Mouse (Mus musculus) kidney, postnatal 25 days (tissue): ENCODE results near the gene Gm10961.

Source experiments
- DNase-seq, 2 experiments: peaks; one replicate each; pipeline ENCODE4 v3.0.0; 2021; ENCODE audit warnings: mixed read lengths in 2 of 2

The Gm10961 gene

DNA sequence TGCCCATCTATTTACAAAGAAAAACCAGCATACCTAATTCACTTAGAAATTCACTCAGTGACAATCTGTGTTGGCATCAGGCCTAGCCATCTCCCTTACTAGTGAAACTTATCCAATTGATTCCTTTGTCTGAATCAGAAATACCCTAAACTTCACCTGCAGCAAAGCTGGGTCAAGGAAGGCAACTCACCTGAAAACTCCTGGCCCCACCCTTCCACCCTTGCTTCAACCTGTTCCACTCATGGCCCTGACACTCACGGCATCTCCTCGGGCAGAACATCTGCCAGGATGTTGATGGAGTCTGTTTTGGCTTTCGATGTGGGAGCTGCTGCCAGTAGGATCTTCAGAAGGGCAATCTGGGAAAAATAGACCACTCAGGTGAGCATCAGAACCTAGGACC, 13.3 kb upstream of the Gm10961 start:
- DNase-seq = no peak

DNA sequence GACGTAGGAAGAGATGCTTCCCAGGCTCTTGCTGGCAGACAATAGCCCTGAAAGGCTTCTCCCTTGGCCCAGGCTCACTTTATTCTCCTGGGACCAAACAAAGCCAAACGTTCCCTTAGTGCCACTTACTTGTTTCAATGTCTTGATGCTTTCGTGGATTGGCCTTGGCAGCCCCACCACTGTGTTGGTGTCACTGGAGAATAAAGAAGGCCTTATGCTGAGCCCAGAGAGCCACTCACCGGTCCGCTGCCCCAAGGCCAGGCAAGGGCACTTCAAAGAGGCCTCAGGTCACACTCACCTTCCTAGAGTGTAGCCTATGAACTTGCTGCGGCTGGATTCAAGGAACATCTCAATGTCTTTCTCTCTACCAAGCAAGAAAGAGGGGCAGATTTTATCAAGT, 11.2 kb upstream of the Gm10961 start:
- no peak for DNase-seq

DNA sequence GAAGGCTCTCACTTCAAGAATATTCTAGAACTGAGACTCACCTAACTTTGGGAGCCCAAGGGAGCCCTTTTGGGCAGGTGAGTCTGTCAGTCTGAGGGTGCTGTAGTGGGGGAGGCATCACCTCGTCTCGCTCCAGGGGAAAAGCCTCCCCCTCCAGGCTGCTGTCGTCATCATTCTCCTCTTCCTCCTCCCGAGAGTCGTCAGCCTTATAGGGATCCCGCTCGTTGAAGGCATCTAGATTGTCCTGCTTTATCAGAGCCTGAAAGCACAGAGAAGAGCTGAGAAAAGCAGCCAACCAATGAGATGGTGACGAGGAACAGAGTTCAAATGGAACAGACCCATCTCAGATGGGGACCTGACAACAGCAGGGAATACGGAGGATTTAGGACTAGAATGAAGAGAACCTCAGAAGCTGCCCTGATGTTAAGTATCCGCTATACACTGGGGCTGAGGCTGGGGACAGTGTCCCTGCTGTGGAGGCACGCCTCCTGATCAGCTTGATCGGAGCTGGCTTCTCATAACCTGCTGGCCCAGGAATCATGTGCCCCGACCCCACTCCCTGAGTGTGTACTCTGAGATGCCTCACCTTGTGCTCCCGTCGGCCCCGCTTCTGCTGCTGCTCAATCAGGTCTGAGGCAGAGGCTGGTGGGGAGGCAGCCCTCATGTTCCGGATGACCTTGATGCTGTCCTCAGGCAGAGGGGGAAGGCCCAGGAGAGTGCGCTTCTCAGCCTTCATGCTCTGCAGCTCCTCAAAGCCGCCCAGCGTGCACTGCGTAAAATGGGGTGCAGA, 9.6 kb upstream of the Gm10961 start:
- DNase-seq = no peak

DNA sequence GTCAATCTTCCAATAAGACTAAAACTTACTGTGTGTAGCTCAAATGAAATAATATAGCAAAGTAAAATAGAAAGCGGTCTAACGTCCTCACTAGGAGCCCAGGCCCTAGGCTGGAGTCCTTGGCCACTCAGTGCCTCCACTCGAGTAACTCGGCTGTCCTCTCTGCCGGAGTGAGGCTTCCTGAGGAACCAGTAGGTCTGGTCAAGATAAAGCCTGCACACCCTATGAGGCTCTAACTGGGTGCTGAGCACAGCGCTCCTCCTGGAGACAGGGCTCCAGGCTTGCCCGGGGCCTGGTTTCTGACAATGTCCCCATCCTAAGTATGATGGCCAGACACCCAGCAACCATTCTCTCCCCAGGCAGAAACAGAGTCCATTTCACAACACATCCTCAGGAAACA, 8.6 kb upstream of the Gm10961 start:
- DNase-seq = no peak

DNA sequence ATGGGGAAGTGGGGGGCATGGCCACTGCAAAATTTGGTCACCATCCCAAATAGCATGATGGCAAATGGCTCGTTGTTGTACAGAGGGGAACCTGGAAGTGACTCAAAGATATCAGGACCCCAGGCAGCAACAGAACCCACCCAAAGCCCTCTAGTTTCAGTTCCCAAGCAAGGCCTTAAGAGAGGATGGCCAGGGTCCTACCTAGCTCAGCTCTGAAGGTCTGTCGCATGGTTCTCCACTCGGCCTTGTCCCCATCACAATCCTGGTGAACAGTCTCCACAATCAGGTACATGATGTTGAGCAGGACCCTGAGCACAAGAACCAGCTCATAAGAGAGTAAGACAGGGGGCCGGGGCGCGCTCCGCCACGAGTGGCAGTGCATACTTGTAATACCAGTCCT, 6.7 kb upstream of the Gm10961 start:
- no peak for DNase-seq

DNA sequence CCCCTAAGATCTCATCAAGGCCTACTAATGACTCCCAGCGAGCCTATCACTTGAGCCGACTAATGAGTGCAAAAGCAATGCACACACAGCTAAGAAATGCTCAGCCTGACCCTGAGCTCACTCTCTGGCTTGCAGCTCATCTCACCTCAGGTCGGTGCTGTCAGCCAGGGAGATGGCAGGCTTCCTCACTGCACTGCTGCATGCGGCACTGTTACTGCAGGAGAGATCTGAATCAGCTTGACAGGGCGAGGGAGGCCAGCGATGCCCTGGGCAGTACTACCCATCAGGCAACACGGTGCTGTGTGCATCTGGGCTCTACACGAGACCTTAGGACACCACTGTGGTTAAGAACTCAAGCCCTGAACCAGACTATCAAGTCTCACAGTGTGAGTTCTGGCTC, 5.6 kb upstream of the Gm10961 start:
- no peak for DNase-seq

DNA sequence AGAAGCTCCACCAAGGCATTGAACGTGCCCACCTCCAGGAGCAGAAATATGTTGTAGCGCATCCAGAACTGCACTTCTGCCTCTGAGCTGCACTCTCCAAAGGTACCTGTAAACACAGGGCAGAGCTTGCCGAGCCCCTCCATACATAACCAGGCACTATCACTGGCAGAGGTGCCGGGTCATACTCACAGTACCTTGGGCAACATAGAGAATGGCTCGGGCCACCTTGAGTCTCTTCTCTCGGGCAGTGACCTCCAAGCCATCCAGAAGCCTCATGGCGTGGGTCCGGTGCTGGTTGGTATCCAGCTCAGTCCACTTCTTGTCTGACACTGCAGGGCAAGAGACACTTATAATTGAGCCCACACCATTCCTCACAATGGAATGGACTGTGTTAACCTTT, 4.4 kb upstream of the Gm10961 start:
- DNase-seq = no peak

DNA sequence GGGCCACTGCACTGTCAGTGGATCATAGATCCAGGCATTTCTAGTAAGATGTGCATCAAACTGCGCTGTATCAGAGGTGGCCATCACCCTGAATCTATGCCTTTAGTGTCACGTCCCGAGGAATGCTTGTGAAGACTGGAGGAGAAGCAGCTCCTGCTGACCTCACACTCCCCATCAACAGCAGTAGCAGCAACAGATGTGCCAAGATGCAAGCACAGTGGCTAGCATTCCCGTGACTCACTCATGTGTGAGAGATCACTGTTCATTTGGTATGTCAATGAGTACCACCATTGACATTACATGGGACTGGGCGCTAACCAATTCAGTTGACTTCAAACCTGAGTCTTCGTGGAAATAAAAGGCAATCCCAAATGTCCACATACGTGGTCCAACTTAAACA, 3.5 kb upstream of the Gm10961 start:
- DNase-seq = no peak

DNA sequence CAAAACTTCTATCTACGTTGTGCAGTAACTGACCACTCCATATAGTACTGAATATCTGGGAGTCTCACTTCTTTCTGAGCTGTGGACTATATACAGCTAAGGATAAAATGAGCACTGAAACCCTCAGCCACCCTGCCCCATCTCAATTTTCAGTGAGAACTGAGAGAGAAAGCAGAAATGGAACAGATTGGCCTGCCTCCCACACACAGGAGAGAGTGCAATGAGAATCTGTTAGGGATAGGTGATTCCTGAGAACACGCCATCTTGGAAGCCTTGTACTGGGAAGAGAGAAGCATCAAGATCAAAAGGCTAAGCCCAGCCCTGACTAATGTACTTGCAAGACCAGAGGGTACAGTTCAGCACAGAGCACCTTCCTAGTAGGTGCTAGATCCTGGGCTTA, 2.6 kb upstream of the Gm10961 start:
- no peak for DNase-seq

DNA sequence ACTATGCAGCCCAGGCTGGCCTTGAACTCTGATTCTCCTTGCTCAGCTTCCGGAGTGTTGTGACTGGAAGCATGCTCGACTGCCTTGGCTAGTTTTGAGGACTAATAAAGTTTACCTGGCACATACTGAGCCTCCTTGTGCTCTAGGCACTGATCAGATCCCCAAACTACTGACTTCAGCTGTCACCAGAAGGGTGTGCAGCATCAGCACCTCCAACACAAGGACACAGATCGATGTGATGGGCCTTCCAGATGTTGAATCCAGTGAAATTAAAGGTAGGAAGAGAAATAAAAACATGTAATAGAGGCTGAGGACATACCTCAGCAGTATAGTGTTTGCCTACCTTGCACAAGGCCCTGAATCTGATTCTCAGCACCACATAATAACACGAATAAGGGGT, 1.7 kb upstream of the Gm10961 start:
- DNase-seq = no peak

DNA sequence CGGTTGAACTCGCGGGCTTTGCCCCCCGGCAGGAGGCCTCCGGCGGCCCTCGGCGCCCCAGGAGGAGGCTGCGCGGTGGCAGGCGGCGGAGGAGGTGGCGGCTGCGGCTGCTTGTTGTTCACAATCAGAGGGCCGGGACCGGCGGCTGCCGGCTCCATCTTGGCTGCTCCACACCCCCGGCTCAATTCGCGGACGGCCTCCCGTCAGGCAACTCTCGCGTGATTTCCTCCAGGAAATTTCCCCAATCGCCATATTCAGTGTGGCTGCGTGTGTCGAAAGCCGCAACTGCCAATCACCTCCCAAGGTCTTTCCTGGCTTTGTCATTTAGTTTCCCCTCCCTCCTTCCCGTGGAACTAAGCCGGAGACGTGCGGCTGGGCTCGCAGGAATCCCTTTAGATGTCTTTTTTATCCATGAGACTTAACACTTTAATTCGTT, 419 bp downstream of the Gm10961 start, which contains the start of gene Strip1:
Gene Strip1, minus strand, starts transcription at position 172 of the 436 bp plus-strand sequence.
- peak; percentile 95 to 97 for DNase-seq

DNA sequence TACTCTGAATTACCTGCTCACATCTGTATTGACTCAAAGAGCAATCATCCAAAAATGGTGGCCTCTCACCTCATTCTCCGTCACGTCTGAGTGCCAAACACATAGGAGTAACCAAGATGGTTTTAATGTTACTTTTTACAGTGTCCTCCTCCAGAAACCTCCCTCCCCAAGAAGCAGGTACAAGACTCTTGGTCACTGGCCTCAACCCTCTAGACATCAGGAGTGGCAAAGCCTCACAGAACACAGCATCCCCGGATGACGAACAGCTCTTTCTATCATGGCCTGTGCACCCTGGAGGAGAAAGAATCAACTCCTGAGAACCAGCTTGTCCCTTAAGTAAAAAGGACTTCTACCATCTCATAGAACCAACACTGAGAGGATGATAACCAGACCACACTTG, 1.7 kb downstream of the Gm10961 start:
- DNase-seq = no peak

DNA sequence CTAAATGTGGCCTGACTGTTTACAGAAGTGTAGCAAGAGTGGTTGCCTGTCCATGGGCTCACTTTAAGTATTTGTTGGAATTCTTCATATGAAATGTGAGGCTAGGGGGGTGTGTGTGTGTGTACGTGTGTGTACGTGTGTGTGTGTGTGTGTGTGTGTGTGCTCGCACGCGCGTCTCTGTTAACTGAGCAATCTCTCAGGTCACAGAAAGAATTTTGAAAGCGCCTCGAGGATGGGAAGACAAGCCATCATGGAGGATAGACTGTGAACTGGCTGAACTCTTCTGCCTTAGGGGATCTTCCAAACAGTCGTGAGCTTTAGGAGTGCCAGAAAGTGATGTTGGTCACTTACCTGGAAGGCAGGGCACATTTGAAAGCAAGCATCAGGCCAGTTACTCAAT, 2.8 kb downstream of the Gm10961 start:
- DNase-seq = no peak

DNA sequence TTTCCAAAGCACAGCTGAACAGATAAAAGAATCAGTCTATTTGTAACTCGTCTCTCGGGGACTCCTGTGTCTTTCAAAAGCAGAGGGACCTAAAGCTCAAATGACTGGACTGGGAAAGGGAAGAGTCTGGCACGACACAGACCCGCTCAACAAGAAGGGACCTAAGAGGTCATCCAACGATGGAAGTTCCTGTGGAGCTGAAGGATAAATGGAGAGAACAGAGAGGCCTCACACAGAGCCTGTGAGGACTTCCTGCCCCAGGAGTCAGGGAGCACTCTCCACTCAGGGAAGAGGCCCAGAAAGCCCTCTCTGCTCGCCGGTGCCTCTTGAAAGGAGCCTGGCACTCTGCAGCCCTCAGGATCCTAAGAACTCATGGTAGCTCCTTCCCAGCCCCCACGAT, 4.7 kb downstream of the Gm10961 start:
- DNase-seq = no peak

DNA sequence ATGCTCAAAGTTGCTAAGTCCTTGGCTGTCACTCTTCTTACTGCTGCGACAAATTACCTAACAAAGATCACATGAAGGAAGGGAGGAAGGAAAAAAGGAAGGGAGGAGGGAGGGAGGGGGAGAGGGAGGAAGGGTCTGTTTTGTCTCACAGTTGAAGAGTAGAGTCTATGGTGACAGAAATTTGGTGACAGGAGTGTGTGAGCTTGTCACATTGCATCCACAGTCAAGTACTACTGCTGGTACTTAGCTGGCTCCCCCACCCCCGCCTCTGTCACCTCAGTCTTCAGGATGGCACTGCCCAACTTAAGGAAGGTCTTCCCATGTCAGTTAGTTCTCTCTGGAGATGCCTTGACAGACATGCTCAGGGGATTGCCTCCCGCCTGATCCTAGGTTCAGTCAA, 5.1 kb downstream of the Gm10961 start:
- DNase-seq = no peak

DNA sequence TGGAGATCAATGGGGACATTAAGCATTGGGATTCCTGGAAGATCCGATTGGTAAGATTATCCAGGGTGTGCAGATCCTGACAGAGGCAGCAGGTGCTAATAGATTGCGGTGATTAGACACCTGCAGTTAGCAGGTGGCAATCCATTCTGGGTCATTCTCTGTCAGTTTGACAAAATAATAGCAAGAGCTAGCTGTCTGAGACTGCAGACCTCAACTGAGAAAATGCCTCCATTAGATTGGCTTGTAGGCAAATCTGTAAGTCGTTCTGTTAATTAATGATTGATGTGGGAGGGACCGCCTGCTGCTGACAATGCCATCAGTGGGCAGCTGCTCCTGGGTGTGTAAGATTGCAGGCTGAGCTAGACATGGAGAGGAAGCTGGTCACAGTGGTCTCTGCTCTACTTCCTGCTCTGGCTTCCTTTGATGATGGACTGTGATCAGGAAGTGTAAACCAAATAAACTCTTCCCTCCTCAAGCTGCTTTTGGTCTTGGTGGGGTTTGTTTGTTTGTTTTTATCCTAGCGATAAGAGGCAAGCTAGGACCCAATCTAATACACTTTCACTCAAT, 6.6 kb downstream of the Gm10961 start:
- DNase-seq = no peak

DNA sequence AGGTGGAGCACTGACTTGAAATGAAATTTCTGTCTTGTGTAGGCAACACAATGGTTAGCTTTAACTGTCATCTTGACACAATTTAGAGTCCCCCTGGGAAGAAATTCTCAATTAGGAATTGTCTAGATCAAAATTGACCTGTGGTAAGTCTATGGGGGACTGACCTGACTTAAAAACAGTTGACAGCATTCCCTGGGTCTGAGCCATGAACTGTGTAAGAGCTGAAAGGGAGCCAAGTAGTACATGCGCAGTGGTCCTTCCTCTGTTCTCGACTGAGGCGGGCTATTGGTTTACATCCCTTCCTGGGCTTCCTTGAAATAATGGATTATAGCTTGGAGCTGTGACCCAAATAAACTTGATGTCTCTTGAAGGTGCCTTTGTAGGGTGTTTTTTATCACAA, 15.8 kb downstream of the Gm10961 start:
- no peak for DNase-seq

DNA sequence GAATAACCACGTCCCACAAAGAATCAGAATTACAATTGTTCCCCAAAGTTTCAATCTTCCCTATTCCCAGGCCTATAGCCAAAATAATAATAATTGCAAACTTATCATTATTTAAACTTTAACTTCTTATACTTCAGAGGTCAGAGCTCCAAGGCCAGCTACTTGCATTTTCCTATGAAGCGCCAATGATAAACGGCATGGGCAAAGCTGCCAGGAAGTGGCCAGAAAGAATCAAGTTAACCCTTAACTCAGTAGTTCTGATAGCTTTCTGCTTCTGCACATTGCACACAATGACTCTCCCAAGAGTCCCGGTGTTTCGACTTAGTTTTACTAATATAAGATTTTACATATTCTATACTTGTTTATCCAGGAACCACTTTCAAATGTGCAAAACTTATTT, 19.2 kb downstream of the Gm10961 start:
- DNase-seq = peak; percentile 33 to 55

DNA sequence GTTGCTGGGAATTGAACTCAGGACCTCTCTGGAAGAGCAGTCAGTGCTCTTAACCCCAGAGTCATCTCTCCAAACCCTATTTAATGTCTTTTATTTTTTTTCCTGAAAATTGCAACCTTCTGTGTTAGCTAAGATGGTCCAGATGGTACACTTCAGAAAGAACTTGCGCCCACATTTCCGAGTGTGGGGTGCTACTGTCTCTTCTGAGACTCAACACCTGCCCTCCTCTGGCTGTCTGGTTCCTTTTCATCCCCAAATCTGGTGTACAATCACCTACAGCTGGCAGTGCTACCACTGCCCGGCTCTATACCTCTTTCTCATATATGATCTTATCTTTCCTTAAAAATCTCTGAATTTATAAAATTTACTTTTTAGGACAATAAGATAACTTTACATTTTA, 21.8 kb downstream of the Gm10961 start:
- no peak for DNase-seq

DNA sequence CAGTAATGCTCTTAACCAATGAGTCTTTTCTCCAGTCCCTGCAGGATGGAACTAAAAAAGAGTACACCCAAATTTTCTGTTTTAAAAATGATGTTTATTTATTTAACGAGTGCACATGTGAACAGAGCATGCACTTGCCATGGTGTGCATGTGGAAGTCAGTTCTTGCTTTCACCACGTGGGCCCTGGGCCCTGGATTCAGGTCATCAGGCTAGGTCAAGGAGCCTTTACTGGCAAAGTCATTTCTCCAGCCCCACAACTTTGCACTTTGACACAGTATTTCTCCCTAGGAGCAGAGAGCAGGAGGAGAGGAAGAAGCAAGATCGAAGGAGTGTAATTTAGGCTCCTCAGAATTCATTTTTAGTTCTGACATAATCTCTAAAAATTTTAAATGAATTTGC, 23.7 kb downstream of the Gm10961 start:
- peak in 1 of 2 experiments; percentile 65 for DNase-seq

DNA sequence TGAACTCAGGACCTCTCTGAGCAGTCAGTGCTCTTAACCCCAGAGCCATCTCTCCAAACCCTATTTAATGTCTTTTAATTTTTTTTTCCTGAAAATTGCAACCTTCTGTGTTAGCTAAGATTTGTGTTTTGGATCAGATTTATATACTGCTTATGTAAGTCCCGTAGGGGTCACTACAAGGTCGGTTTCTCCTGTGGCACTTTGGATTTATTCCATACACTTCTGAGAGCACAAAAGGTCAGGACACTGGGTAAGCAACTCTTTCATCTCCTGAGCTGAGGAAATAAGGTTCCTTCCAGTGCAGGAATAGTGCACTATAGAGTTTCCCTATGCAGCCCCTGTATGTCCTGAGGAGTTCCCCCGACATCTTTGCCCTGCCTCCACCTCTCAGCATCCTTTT, 24.4 kb downstream of the Gm10961 start:
- peak in 1 of 2 experiments; percentile 29 for DNase-seq

DNA sequence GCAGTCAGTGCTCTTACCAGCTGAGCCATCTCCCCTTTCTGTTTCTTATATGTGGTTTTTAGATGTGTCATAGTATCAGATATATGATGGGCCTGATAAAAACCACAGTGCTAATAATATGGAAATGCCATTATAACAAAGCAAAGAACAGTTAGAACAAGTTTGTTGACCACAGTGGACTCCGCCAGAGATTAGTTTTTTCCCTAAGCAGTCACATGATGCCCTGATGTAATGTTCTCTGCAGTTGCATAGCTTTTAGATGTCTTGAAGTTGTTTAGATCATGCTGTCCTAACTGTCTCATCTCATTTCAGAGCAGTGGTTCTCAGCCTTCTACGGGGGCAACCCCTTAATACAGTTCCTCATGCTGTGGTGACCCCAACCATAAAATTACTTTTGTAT, 25.0 kb downstream of the Gm10961 start:
- no peak for DNase-seq

DNA sequence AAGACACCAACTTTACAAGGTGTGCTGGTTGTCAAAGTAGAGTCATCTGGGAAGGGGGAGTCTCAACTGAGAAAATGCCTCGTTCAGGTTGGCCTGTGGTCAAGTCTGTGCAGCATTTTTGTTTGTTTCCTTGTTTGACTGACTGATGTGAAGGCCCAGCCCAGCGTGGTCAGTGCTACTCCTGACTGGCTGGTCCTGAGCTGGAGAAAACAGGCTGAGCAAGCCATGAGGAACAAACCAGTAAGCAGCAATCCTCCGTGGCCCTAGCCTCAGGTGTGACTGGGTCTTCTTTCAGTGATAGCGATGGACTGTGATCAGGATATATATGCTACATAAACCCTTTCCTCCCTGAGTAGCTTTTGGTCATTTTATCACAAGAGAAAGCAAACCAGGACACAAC, 25.8 kb downstream of the Gm10961 start:
- DNase-seq = peak in 1 of 2 experiments; percentile 50

DNA sequence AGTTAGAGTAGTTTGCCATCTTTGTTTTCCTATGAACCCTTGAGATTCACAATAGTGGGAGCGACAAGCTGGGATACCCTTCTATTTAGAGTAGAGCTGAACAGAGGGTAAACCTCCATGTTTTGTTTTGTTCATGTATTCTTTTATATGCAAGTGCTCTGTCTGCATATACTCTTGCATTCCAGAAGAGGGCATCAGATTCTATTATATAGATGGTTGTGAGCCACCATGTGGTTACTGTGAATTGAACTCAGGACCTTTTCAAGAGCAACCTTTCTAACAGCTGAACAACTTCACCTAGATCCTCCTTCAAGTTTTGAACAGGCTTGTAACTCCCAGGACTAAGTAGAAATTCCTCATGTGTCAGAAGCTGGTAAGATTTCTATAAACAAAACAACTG, 27.9 kb downstream of the Gm10961 start:
- no peak for DNase-seq

DNA sequence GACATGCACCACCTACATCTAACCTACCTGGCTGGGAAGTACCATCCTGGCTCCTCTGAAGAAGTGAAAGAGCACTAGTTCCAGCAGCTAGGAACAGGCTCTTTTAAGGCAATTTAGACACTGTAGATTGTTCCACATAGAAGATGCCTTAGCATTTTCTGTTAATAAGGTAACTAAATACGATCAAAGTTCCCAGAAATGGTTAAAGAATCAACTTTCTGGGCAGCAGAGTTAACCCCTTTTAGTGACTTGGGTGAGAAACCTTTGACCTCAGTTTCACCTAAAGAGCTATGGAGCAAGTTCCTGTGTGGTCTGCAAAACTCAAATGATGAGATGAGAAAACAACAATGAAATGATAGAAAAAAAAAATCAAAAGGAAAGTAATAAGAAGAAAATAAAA, 33.5 kb downstream of the Gm10961 start:
- no peak for DNase-seq
